Mouse (Mus musculus) MEL-GATA-1-ER (cell line): ENCODE measurements around the gene Gm6685.
"Not testable (repeated sequence)": the region's sequence is repeated elsewhere in the genome, so short reads cannot be mapped to it uniquely, and the experiment has no call there.

Source experiments
- DNase-seq: peaks from one replicate; pipeline ENCODE4 v3.0.0-alpha.2; 2012; ENCODE audit warnings: low read depth; ENCODE audit errors: extremely low read depth

The Gm6685 gene

GRCm38 (mm10) chr11:28339224-28340150, at the start of gene Gm6685:
TSS of gene Gm6685 (minus strand) at chr11:28339867.
- not testable (repeated sequence) for DNase-seq

DNA sequence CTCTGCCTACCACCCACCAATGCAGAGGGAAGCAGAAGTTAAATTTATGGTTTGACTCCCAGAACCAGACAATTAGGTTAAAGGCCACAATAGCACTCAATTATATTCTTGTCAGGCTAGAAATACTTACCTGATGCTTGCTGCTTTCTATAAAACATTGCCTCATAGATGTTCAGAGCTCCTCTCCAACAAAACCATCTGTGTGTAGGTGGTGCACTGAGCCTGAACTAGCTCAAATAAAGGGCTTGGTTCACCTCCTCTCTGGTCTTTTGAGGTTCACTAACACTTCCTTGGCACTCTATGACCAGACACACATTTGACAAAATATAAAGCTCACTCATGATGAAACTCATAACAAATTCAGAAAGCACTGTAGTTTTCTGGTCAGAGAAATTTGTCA, 36.2 kb upstream of the Gm6685 start:
- DNase-seq: no peak

GRCm38 (mm10) chr11:28374636-28375035, 35.0 kb upstream of the Gm6685 start:
- no peak for DNase-seq

DNA sequence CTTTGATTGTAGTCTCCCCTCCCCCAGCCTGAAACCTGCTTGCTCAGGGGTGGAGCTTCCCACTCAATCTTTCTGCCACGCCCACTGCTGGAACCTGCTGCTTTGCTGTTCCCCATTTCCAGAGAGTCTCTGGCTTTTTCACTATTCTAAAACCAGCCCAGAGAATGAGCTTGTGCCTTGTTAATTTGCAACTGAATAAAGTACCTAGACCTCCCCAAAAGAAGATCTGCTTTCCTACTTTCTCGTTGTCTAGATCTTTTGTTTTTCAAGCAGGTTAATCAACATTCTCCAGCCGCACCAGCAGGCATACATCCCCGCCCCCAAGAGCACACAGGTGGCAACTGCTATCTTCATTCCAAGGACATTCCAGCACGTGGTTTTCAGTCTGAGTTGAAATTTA, 31.7 kb upstream of the Gm6685 start:
- not testable (repeated sequence) for DNase-seq

DNA sequence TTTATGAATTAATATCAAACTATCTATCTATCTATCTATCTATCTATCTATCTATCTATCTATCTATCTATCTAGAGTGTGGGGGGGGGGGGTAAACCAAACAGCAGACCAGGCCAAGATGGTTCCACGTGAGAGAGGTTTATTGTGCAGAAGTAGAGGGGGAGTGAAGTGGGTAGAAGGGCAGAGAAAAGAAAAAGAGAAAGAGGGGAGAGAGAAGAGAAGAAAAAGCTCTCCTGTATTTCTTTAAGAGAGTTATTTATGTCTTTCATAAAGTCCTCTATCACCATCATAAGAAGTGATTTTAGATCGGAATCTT, 26.2 kb upstream of the Gm6685 start:
- no peak for DNase-seq

DNA sequence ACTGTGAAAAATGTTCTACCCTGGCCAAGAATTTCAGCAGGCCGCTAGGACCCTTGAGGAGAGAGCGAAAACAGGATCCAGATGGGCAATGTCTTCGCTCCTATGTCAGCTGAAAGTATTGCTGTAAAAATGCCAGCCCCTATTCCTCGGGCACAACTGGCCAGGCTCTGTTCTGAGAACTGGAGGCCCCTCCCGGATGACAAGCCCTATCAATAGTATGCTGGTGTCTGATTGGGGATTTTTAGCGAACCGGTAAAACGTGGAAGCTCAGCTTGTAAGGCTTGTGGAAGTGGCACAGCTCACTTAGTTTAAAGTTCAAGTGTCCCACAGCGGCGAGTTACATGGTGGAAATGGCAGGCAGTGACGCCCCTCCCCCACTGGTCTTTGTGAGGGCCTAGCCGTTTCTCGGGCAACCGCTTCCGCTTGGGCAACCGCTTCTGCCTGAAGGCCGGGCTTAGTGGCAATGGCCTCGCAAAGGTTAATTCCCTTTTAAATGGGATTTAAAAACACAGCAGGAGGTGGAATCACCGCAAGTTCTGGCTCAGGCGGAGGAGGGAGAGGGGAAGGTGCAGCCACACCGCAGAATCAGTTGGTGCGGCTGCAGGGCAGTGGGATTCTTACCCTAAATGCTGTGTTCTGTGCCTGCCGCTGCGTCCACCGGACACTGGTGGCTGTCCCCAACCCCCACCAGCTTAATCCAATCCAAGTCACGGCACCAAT, 25.7 kb upstream of the Gm6685 start:
- no peak for DNase-seq

GRCm38 (mm10) chr11:28343465-28343864, 3.8 kb upstream of the Gm6685 start:
- DNase-seq: no peak

DNA sequence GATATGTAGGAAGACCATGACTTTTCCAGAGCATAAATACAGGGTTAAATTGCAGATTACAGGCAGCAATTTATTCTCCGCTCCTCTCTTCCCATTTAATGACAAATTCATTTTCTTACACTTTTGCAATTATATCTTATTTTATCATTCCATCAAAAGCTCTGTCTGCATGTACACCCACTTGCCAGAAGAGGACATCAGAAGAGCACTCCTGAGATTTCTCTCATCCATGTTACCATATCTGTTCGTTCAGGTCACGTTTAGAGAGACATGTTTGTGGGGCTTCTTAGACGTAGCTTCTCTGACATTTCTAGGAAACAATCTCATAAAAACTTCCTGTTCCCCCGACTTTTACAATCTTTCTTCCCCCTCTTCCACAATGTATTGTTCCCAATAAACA, 2.2 kb upstream of the Gm6685 start:
- DNase-seq: no peak

DNA sequence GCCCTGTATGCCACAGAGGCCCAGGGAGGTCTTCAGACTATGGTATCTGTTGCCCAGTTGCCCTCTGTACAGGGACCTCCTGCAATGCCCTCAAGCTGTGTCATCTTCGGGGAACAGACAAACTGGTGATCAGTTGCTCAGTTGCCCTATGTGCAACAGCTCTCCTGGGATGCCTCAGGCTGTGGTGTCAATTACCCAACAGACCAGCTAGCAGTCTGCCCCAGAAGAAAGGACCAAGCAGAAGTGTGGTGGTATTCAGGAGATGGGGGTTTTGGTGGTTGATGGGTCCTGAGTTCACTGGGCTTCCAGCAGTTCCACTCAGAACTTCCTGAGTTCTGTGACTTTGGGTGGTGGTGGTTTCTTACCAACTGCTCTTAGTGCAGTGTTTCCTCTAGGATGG, 11.8 kb downstream of the Gm6685 start:
- no peak for DNase-seq

DNA sequence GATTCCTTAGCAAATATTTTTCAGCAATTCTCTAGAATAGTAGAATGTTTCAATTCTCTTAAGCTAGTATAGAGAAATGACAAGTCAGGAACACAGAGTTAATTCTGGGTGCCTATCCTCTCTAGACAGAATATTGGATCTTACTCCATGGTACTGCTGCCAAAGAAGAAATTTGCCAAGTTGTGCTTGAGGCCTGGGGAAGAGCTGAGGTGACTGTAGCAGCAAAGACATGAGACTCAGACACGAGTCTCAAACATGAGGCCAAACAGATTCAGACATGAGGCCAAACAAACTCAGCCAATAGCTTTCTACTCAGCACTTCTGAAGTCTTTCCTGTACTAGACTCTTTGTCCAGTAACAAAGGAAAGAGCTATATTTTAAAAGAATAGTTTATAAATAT, 26.3 kb downstream of the Gm6685 start:
- DNase-seq: no peak

- no peak for DNase-seq
Measured at GRCm38 (mm10) chr11:28307723-28308122, 31.9 kb downstream of the Gm6685 start.

- no peak for DNase-seq
Measured at GRCm38 (mm10) chr11:28290440-28290839, 49.2 kb downstream of the Gm6685 start.
